Mouse (Mus musculus): ENCODE measurements around the gene Syt2. TPM values are rescaled to one million over a fixed set of nuclear protein-coding genes. Genes with fewer than 3 reads are reported as not detected.

The Syt2 gene
- polyA plus RNA-seq, 1 experiment from 2014 or later = 18.3 TPM

Small RNA genes lying within 50 kb of the gene (microRNA-seq; reads per million reads assigned to microRNA genes)
- gene Gm22232 = not detected

Other genes starting within 250 kb of the Syt2 start
- 16.2 and 19.2 TPM in 2 replicates for gene Cyb5r1, start 241.1 kb upstream of the Syt2 start, polyA plus RNA-seq (2014; fragmentation: Nextera tagmentation; extraction: Ambion mirVana)
- gene Adipor1, start 231.3 kb upstream of the Syt2 start, polyA plus RNA-seq (2014; fragmentation: Nextera tagmentation; extraction: Ambion mirVana) = 84.4 and 87.4 TPM in 2 replicates
- gene Klhl12, start 191.1 kb upstream of the Syt2 start, polyA plus RNA-seq (2014; fragmentation: Nextera tagmentation; extraction: Ambion mirVana) = 29.0 and 39.4 TPM in 2 replicates
- gene Rabif, start 152.0 kb upstream of the Syt2 start, polyA plus RNA-seq (2014; fragmentation: Nextera tagmentation; extraction: Ambion mirVana) = 78.1 and 83.3 TPM in 2 replicates
- not detected in 2 replicates for gene Mgat4e, start 97.0 kb upstream of the Syt2 start, polyA plus RNA-seq (2014; fragmentation: Nextera tagmentation; extraction: Ambion mirVana)
- 89.9 and 106 TPM in 2 replicates for gene Kdm5b, start 86.5 kb upstream of the Syt2 start, polyA plus RNA-seq (2014; fragmentation: Nextera tagmentation; extraction: Ambion mirVana)